Mouse (Mus musculus): ENCODE results near the gene Faf2. TPM values are rescaled to one million over a fixed set of nuclear protein-coding genes. Genes with fewer than 3 reads are reported as not detected.

Faf2 gene
- polyA plus RNA-seq (2012; rRNA removed) = 57.7 and 76.1 TPM in 2 replicates

DNA sequence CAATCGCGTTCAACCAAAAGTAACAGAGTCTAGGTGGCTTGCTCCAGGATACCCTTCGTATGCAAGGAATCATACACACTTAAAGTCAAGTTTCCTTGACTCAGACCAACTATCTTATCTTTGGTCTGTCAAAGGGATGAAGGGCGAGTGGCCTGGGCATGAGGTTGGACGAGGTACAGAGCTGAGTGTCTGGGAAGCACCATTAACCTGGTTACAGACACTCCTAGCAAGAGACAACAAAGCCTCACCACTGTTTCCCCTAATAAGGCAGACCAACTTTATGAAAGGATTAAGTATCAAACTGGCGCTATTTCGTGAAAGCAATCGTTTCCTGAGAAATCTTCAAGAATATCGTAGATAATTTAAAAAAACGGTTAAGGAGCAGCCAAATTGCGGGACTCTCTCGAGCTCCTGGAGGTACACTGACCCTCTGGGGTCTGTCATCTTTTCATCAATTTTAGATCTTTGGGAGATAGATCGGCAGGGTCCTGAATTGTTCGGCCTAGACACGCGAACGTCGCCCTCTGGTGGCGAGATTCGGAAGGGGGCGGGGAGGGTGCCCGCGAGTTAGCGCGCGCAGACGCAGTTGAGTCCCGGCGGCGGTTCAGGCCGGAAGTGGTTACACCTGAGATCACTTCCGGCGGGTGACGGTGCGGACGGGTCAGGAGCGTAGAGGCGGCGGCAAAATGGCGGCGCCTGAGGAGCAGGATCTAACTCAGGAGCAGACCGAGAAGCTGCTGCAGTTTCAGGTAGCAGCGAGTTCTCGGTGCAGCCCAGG is at the start of gene Faf2:
Faf2 (plus strand) TSS at position 630 of the 778 bp plus-strand sequence.

DNA sequence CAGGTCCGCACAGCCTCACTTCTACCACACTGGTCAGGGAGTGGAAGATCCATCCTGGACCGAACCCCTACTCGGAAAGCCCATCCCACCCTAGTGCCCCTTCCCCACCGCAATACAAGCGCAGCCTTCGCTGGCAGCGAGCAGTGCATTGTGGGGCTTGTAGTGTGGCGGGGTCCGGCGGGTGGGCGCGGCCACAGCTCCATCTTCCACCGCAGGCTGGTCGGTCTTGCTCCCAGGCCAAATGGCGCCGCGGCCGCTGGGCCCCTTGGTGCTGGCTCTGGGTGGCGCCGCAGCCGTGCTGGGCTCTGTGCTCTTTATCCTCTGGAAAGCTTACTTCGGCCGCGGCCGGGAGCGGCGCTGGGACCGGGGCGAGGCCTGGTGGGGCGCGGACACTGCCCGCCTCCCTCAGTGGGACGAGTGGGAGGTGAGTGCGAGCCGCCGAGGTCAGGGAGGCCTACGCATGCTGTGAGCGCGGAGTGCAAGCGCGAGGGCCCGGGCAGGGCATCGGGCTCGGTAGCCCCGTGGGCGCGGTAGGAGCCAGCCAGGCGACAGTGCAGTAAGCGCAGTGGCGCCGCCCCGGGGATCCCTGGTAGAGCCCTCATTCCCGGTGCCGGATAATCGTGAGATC is 46.6 kb upstream of the Faf2 start, which contains the start of gene Arl10:
Arl10 (plus strand) TSS at position 162 of the 628 bp plus-strand sequence.

DNA sequence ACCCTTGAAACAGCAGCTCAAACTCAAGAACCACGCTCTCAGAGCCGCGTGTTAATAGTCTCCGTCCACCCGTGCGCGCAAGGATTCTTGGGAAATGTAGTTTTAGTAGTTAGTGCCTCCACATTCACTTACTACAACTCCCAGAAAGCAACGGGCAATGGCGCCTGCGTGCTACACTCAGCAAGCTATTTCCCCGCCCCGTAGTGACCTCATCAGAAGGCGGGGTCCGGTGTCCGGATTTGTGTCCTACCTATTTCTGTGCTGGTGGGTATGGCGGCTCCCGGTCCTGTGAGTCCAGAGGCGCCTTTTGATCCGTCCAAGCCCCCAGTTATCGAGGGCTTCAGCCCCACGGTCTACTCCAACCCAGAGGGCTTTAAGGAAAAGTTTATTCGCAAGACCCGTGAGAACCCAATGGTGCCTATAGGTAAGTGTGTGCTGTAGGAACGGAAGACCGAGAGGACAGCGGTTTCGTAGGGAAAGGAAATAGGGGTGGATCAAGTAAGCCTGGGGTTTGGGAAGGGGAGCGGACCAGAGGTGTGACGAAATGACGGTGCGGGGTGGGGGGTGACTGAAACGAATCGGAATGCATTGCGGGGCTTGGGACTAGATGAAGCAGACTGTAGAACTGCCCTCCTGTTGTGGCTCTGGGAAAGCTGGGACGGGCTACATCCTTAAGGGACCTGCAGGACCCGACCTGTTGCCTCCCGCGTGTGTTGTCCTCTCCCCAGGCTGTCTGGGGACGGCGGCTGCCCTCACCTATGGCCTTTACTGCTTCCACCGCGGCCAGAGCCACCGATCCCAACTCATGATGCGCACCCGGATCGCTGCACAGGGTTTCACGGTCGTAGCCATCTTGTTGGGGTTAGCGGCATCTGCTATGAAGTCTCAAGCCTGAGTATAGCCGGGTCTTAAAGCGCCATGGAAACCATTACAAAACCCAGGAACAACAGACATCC is 31.3 kb upstream of the Faf2 start, which contains the start of the genes Nop16 and Higd2a:
Nop16 (minus strand) TSS at position 95 of the 956 bp plus-strand sequence.
Higd2a (plus strand) TSS at position 212 of the 956 bp plus-strand sequence.

DNA sequence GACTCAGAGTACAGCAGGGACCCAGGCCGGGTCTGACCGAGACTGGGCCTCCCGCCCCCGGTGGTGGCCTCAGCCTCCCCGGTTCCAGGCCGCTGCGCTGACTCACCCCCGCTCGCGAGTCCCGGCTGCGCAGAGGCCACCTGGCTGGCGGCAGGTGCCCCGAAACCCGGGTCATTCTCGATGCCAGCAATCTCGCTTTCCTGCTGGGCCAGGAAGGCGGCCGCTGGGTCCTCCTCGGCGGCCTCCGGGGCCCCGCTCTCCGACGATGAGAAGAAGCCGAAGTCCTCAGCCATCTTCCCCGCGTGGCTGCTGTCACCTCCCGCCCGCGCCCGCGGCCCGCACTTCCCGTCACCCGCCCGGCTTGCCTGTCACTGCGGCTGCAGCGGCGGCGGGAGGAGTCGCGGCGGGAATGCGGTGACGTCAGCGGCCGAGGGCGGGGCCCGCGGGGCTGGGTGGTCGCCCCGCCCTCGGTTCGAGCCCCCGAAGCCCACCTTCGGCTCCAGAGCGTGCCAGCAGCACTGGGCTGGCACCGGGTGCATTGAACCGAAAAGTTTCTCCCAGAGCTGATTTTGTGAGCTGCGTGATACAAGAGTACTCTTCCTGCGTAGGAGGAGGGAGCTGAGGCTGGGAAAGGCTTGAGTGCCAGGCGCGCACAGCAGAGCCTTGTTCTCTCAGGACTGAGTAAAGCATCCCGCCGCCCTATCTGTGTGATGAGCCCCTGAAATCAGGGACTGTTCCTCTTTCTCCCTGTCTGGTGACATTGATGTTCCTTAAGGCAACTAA is 10.4 kb upstream of the Faf2 start, which contains the start of gene Cltb:
Cltb (minus strand) TSS at position 373 of the 783 bp plus-strand sequence.

DNA sequence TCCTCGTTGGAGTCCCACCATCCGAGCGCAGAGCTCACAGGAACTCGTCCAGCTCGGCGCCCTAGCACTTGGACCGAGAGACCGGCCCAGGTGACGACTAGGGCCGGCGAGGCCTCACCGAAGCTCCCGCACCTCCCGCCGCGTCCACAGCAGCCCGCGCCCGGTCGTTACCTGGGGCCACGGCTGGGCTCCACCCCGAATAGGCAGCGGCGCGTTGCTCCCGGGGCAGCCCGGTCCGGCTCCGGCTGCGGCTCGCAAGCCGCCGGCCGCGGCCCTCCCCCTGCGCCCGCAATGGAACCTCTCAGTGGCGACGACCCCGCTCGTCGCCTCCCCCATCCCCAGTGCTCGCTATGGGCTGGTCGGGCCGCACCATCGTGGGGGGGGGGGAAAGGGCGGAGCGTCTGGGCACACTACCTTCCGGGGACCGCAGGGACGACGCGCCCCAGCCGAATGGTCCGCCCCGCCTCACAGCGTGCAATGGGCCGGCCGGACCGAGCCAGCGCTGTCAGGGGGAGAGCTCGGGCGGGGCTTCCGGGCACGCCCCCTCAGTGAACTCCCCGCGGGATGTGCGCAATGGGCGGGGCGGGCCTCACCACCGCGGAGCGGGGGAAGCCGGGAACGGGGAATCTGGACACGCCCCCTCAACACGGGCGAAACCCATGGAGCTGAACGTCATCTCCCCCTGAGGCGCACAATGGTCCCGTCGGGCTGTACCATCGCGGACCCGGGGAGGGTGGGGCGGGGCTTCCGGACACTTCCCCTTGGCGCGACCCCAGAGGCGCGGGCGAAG is 72.2 kb downstream of the Faf2 start, which contains the start of gene Rnf44:
Rnf44 (minus strand) TSS at position 350 of the 790 bp plus-strand sequence.

DNA sequence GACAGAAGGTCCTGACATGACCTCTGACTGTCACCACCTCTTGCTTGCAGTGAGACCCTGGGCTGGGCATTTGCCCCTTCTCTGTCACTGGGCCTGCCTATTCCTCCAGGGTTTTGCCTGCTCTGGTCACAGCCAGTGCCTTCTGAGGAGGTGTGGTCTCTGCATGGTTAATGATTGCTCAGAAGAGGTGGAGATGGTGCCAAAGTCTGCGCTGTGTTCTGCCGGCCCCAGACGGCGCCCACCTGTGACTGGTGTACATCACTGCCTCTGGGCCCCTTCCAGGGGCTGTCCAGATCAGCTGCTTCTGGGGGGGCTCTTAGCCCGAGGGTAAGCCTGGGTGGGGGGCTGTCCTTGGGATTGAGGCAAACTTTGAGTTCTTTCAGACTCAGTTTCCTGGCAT is 79.7 kb downstream of the Faf2 start, which contains the start of gene Cdhr2:
Cdhr2 (plus strand) TSS at position 219 of the 400 bp plus-strand sequence.

Other genes starting within 250 kb of the Faf2 start
- gene Thoc3, start 152.9 kb upstream of the Faf2 start, polyA plus RNA-seq (2012; rRNA removed) = 60.4 and 87.4 TPM in 2 replicates
- gene Simc1, start 118.0 kb upstream of the Faf2 start, polyA plus RNA-seq (2012; rRNA removed) = 15.9 and 25.4 TPM in 2 replicates
- gene 4833439L19Rik, start 56.3 kb upstream of the Faf2 start, polyA plus RNA-seq (2012; rRNA removed) = 96.1 and 123 TPM in 2 replicates
- gene Arl10, start 46.8 kb upstream of the Faf2 start, polyA plus RNA-seq (2012; rRNA removed) = 36.7 and 66.8 TPM in 2 replicates
- 54.7 and 57.8 TPM in 2 replicates for gene Nop16, start 31.7 kb upstream of the Faf2 start, polyA plus RNA-seq (2012; rRNA removed)
- gene Higd2a, start 31.6 kb upstream of the Faf2 start, polyA plus RNA-seq (2012; rRNA removed) = 56.6 and 82.0 TPM in 2 replicates
- 16.9 and 33.2 TPM in 2 replicates for gene Cltb, start 10.4 kb upstream of the Faf2 start, polyA plus RNA-seq (2012; rRNA removed)
- 105 and 157 TPM in 2 replicates for gene Rnf44, start 72.1 kb downstream of the Faf2 start, polyA plus RNA-seq (2012; rRNA removed)
- gene Cdhr2, start 79.7 kb downstream of the Faf2 start, polyA plus RNA-seq (2012; rRNA removed) = 0.26 and 0.36 TPM in 2 replicates
- gene Gprin1, start 128.1 kb downstream of the Faf2 start, polyA plus RNA-seq (2012; rRNA removed) = 16.2 and 27.4 TPM in 2 replicates
- 2.1 TPM in 2 replicates for gene Sncb, start 144.8 kb downstream of the Faf2 start, polyA plus RNA-seq (2012; rRNA removed)
- gene Eif4e1b, start 162.2 kb downstream of the Faf2 start, polyA plus RNA-seq (2012; rRNA removed) = not detected in 2 replicates
- gene Tspan17, start 167.6 kb downstream of the Faf2 start, polyA plus RNA-seq (2012; rRNA removed) = 8.4 and 10.4 TPM in 2 replicates

Data from central nervous system, embryonic 11.5 days (tissue).